Mouse (Mus musculus) MEL (cell line): ENCODE measurements around the gene Pga5. TPM values are rescaled to one million over a fixed set of nuclear protein-coding genes. Genes with fewer than 3 reads are reported as not detected.

ENCODE experiments used
- DNase-seq: peaks from one replicate; pipeline ENCODE4 v3.0.0; 2011; ENCODE audit warnings: low read depth, low spot score
- H3K27ac ChIP-seq: 2 replicates; pipeline ENCODE4 v1.5.1; 2012; ENCODE audit warnings: low read depth, mild to moderate bottlenecking, control low read depth, low read length, moderate library complexity; ENCODE audit not compliant: control insufficient read depth
- H3K27me3 ChIP-seq, 2 experiments: fragments of 150-350 bp in 1 of 2; sonication (generic) in 1 of 2; 2 replicates each; pipeline ENCODE4 v1.6.1; 2012; ENCODE audit warnings: low read length in 2 of 2, mild to moderate bottlenecking in 2 of 2, improper control_type of control experiment in 1 of 2, moderate library complexity in 1 of 2; ENCODE audit not compliant: insufficient read depth in 2 of 2, control insufficient read depth in 1 of 2
- H3K36me3 ChIP-seq, 2 experiments: 2 replicates each; pipeline ENCODE4 v1.6.1; 2012 to 2014; ENCODE audit warnings: low read length in 2 of 2, improper control_type of control experiment in 1 of 2, inconsistent platforms in 1 of 2, mild to moderate bottlenecking in 1 of 2; ENCODE audit not compliant: insufficient read depth in 2 of 2, control insufficient read depth in 1 of 2
- H3K4me1 ChIP-seq, 2 experiments: fragments of 150-350 bp in 1 of 2; sonication (generic) in 1 of 2; 2 replicates each; pipeline ENCODE4 v1.6.1; 2012; ENCODE audit warnings: low read length in 2 of 2, improper control_type of control experiment in 1 of 2, mild to moderate bottlenecking in 1 of 2; ENCODE audit not compliant: insufficient read depth in 2 of 2, control insufficient read depth in 1 of 2
- H3K4me3 ChIP-seq, 2 experiments: fragments of 150-350 bp in 1 of 2; sonication (generic) in 1 of 2; 2 replicates each; pipeline ENCODE4 v1.5.1; 2012; ENCODE audit warnings: low read depth in 2 of 2, low read length in 2 of 2, mild to moderate bottlenecking in 2 of 2, moderate library complexity in 2 of 2, control low read depth in 1 of 2, improper control_type of control experiment in 1 of 2; ENCODE audit not compliant: control insufficient read depth in 1 of 2, insufficient read depth in 1 of 2
- H3K79me2 ChIP-seq: 2 replicates; pipeline ENCODE4 v1.6.1; 2012; ENCODE audit warnings: mild to moderate bottlenecking, low read length, moderate library complexity; ENCODE audit not compliant: control insufficient read depth, poor library complexity, insufficient read depth
- H3K9ac ChIP-seq: 2 replicates; pipeline ENCODE4 v1.6.1; 2012; ENCODE audit warnings: low read depth, mild to moderate bottlenecking, control low read depth, low read length, moderate library complexity; ENCODE audit not compliant: control insufficient read depth, poor library complexity, severe bottlenecking
- H3K9me3 ChIP-seq: fragments of 150-350 bp; sonication (generic); replicated peaks from 2 replicates; pipeline ENCODE4 v1.6.1; 2012; ENCODE audit warnings: mild to moderate bottlenecking, low read length, improper control_type of control experiment, moderate library complexity; ENCODE audit not compliant: insufficient read depth
- BHLHE40 ChIP-seq: IDR thresholded peaks from 2 replicates; pipeline ENCODE4 v1.6.1; 2012; ENCODE audit warnings: low read depth, mild to moderate bottlenecking, inconsistent platforms, low read length, improper control_type of control experiment, borderline replicate concordance
- CHD1 ChIP-seq: IDR thresholded peaks from 2 replicates; pipeline ENCODE4 v1.6.1; 2012; ENCODE audit warnings: low read depth, mild to moderate bottlenecking, inconsistent platforms, low read length, improper control_type of control experiment
- CHD2 ChIP-seq: IDR thresholded peaks from 2 replicates; pipeline ENCODE4 v1.6.1; 2011; ENCODE audit warnings: low read length, improper control_type of control experiment
- CTCF ChIP-seq, 3 experiments: IDR thresholded peaks in 2 of 3; conservative IDR thresholded peaks in 1 of 3; 2 replicates each; pipeline ENCODE4 v1.5.1; 2011 to 2012; ENCODE audit warnings: low read length in 3 of 3, low read depth in 2 of 3, mild to moderate bottlenecking in 2 of 3, improper control_type of control experiment in 1 of 3, inconsistent platforms in 1 of 3, mixed read lengths in 1 of 3, moderate library complexity in 1 of 3; ENCODE audit not compliant: control insufficient read depth in 1 of 3, insufficient read depth in 1 of 3, poor library complexity in 1 of 3, severe bottlenecking in 1 of 3
- ETS1 ChIP-seq: IDR thresholded peaks from 2 replicates; pipeline ENCODE4 v1.6.1; 2012; ENCODE audit warnings: low read depth, mild to moderate bottlenecking, inconsistent platforms, low read length, improper control_type of control experiment, moderate library complexity
- KAT2A ChIP-seq: conservative IDR thresholded peaks from 2 replicates; pipeline ENCODE4 v1.6.1; 2012; ENCODE audit warnings: low read depth, low read length, improper control_type of control experiment, inconsistent platforms
- MAX ChIP-seq: IDR thresholded peaks from 2 replicates; pipeline ENCODE4 v1.6.1; 2011; ENCODE audit warnings: low read length, improper control_type of control experiment
- MEF2A ChIP-seq: IDR thresholded peaks from 2 replicates; pipeline ENCODE4 v1.6.1; 2014; ENCODE audit warnings: low read depth, mild to moderate bottlenecking, inconsistent platforms, low read length, improper control_type of control experiment; ENCODE audit not compliant: poor library complexity, insufficient replicate concordance, severe bottlenecking; ENCODE audit errors: extremely low read depth
- MYC ChIP-seq: IDR thresholded peaks from 2 replicates; pipeline ENCODE4 v1.6.1; 2011; ENCODE audit warnings: low read depth, mild to moderate bottlenecking, low read length, improper control_type of control experiment, moderate library complexity
- POLR2AphosphoS2 ChIP-seq: IDR thresholded peaks from 2 replicates; pipeline ENCODE4 v1.6.1; 2011; ENCODE audit warnings: low read length, improper control_type of control experiment
- SIN3A ChIP-seq: IDR thresholded peaks from 2 replicates; pipeline ENCODE4 v1.6.1; 2012; ENCODE audit warnings: low read length, improper control_type of control experiment, inconsistent platforms
- SMC3 ChIP-seq: IDR thresholded peaks from 2 replicates; pipeline ENCODE4 v1.6.1; 2011; ENCODE audit warnings: low read depth, low read length, improper control_type of control experiment
- USF1 ChIP-seq: IDR thresholded peaks from 2 replicates; pipeline ENCODE4 v1.6.1; 2014; ENCODE audit warnings: low read depth, mild to moderate bottlenecking, inconsistent platforms, low read length, improper control_type of control experiment, moderate library complexity
- ZMIZ1 ChIP-seq: IDR thresholded peaks from 2 replicates; pipeline ENCODE4 v1.6.1; 2012; ENCODE audit warnings: low read depth, mild to moderate bottlenecking, inconsistent platforms, low read length, improper control_type of control experiment, moderate library complexity
- ZNF384 ChIP-seq: IDR thresholded peaks from 2 replicates; pipeline ENCODE4 v1.6.1; 2012; ENCODE audit warnings: low read depth, mild to moderate bottlenecking, inconsistent platforms, low read length, improper control_type of control experiment
- polyA plus RNA-seq, 2 experiments: library from polyadenylated mRNA; stranded (reverse) in 1 of 2; unstranded in 1 of 2; fragments of >175 nt in 1 of 2; fragments of >200 nt in 1 of 2; gene quantifications; 2 replicates each; pipeline versions ENCODE4 v1.2.1 to v1.2.4; 2012; ENCODE audit warnings: low replicate concordance in 2 of 2, low read depth in 1 of 2; ENCODE audit not compliant: insufficient read length in 2 of 2, insufficient read depth in 1 of 2, missing spikeins in 1 of 2
- total RNA-seq: library from RNA; depleted of rRNA; stranded (reverse); fragments of 300-350 nt; gene quantifications from 2 replicates; pipeline ENCODE4 v1.2.3, GENCODE M21; 2012

The Pga5 gene
- total and polyA plus RNA-seq, 3 experiments = not detected

DNA sequence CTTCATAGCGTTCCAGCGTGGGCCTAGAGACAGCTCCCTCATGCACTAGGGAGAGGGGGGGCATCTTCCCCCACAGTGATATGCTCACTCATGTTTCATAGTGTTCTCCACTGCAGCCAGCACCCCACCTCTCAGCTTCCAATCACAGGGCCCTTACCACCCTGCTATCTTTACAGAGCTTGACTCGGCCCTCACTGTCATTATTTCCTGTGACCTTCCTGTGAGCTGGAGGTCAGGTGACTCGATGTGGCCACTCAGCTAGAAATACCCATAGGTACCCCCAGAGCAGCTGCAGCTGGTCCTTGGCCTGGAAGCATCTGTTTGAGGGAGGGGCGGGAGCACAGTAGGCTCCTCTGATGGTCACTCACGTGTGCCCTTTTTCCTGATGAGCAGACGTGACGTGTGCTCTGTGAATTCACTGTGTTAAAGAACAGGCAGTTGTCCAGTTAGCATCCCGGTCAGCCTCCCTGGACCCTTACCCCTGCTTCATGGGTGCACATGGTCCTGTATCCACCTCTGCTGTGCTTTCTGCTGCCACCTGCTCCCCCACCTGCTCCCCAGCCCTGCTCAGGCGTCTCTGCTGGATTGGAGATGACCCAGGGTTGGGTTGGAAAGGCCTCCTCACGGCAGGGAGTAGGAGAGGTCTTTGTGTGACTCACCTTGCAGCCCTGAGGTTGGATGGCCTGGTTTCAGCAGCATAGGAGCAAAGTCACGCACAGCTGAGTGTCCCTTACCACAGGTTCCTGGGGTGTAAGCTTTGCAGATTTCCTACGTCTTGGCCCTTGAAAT lies 29.4 kb upstream of the Pga5 start:
- Histone ChIP-seq H3K79me2 (no peaks in the 10 kb centered on the region; the same call in 1 of the 2 replicates), H3K27me3 (no peaks in the 10 kb centered on the region), H3K9ac (no peak overlapping the region), H3K36me3 (peaks cover 0 to 3% of the 10 kb centered on the region in 2 experiments; a peak in 2 of 4 replicates), H3K4me1 (0 out of 4 replicates have a peak, but pooled peaks cover 0 to 4% of the 10 kb centered on the region in 2 experiments), H3K27ac (no peak overlapping the region), H3K4me3 (no peak overlapping the region), H3K9me3 (no peaks in the 10 kb centered on the region)
- TF ChIP-seq USF1 (no peak), ZNF384 (no peak), SIN3A (no peak), MEF2A (no peak), CHD1 (no peak), CHD2 (no peak), MYC (no peak), MAX (no peak), ZMIZ1 (no peak), SMC3 (no peak), KAT2A (no peak), POLR2AphosphoS2 (no peak)
- DNase-seq = no peak

DNA sequence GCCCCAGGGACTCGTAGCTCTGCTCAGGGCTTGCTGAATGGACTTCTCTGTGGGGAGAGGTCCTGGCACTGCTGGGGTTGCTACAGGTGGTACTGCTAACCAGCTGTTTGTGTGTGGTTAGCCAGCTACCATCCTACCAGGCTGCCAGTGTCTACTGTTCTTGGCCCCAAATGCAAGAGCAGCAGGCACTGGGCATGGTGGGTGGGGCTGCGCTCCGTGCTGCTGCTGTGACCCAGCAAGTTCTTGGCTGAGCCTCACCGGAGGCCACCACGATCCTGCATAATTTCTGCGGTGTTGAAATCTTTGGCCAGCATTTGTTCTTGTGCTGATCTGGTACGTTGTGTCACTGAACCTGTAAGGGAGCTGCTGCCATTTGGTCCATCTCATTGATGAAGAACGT lies 25.6 kb upstream of the Pga5 start:
- no peaks in the 10 kb centered on the region for H3K9me3 ChIP-seq
- no peak for DNase-seq
- no peak overlapping the region for H3K9ac ChIP-seq
- H3K79me2 ChIP-seq = no peaks in the 10 kb centered on the region; the same call in none of the 2 replicates
- no peaks in the 10 kb centered on the region for H3K27me3 ChIP-seq
- H3K4me1 ChIP-seq = no peaks in the 10 kb centered on the region
- H3K27ac ChIP-seq = no peak overlapping the region
- no peaks in the 10 kb centered on the region for H3K36me3 ChIP-seq
- no peak overlapping the region for H3K4me3 ChIP-seq
- TF ChIP-seq MAX = no peak
- TF ChIP-seq BHLHE40 = no peak
- no peak for TF ChIP-seq CTCF (IDR thresholded peaks at IDR 0.05 in 2 of 3, conservative IDR thresholded peaks at IDR 0.05 in 1 of 3; ENCODE audit: control insufficient read depth in 1 of 3, insufficient read depth in 1 of 3, low read depth in 2 of 3, low read length in 3 of 3, poor library complexity in 1 of 3, severe bottlenecking in 1 of 3)
- TF ChIP-seq ETS1 = no peak
